Mouse (Mus musculus) forebrain, postnatal 0 days (tissue): ENCODE measurements around the gene Prdx6. TPM values are rescaled to one million over a fixed set of nuclear protein-coding genes. Genes with fewer than 3 reads are reported as not detected.

Experiments used
- ATAC-seq: fragments of 200-750 bp; cut with Nextera tagmentation; 2 replicates; pipeline ENCODE4 v1.8.0; 2017; ENCODE audit warnings: mild to moderate bottlenecking, moderate library complexity
- DNase-seq: peaks from one replicate; pipeline ENCODE4 v3.0.0-alpha.2; 2015
- H3K27ac ChIP-seq: fragments of 300-500 bp; sonication (generic); 2 replicates; pipeline ENCODE4 v1.5.1; 2014; ENCODE audit warnings: low read depth, mild to moderate bottlenecking, antibody characterized with exemption, low read length, moderate library complexity, mixed read lengths
- H3K27me3 ChIP-seq: fragments of 300-500 bp; sonication (generic); 2 replicates; pipeline ENCODE4 v1.6.1; 2014; ENCODE audit warnings: mild to moderate bottlenecking, low read length, mixed read lengths; ENCODE audit not compliant: insufficient read depth
- H3K36me3 ChIP-seq: fragments of 300-500 bp; sonication (generic); 2 replicates; pipeline ENCODE4 v1.6.1; 2014; ENCODE audit warnings: mild to moderate bottlenecking, moderate library complexity; ENCODE audit not compliant: insufficient read depth
- H3K4me1 ChIP-seq: fragments of 300-500 bp; sonication (generic); 2 replicates; pipeline ENCODE4 v1.6.1; 2014; ENCODE audit warnings: antibody characterized with exemption; ENCODE audit not compliant: insufficient read depth
- H3K4me2 ChIP-seq: fragments of 300-500 bp; sonication (generic); 2 replicates; pipeline ENCODE4 v1.6.1; 2014; ENCODE audit warnings: low read depth, mild to moderate bottlenecking, moderate library complexity
- H3K4me3 ChIP-seq: fragments of 300-500 bp; sonication (generic); 2 replicates; pipeline ENCODE4 v1.5.1; 2014; ENCODE audit warnings: low read depth, low read length, mixed read lengths
- H3K9ac ChIP-seq: fragments of 300-500 bp; sonication (generic); 2 replicates; pipeline ENCODE4 v1.6.1; 2014; ENCODE audit warnings: mild to moderate bottlenecking
- H3K9me3 ChIP-seq: fragments of 300-500 bp; sonication (generic); 2 replicates; pipeline ENCODE4 v1.6.1; 2016; ENCODE audit warnings: low read length
- CTCF ChIP-seq: sonication (generic); IDR thresholded peaks from 2 replicates; pipeline ENCODE4 v1.5.1; 2016; ENCODE audit warnings: antibody characterized with exemption, control low read depth, low read depth
- WGBS: fragments of 180-500 bp; shearing (Covaris S2); extraction: QIAGEN DNeasy Blood & Tissue Kit; methylation state at CpG from one replicate; pipeline ENCODE4 v1.1.7; 2014; 5-methylcytosine and 5-hydroxymethylcytosine counted together
- polyA plus RNA-seq: library from polyadenylated mRNA; unstranded; fragments of >200 nt; fragmentation: Nextera tagmentation; extraction: Ambion mirVana; gene quantifications from 2 replicates; pipeline ENCODE4 v1.2.1, GENCODE M21; 2015
- total RNA-seq: library from RNA; depleted of rRNA; stranded (reverse); fragments of >200 nt; gene quantifications from 2 replicates; pipeline ENCODE4 v1.2.3, GENCODE M21; 2014

Gene Prdx6
- total and polyA plus RNA-seq, 2 experiments from 2014 or later, result 126 to 234 TPM

GRCm38 (mm10) chr1:161271461-161271810 is 20.4 kb upstream of the Prdx6 start:
- Histone ChIP-seq H3K27me3 (no peaks in the 10 kb centered on the region), H3K36me3 (no peaks in the 10 kb centered on the region), H3K9ac (no peak overlapping the region), H3K4me2 (no peak overlapping the region), H3K4me1 (no peaks in the 10 kb centered on the region), H3K9me3 (no peaks in the 10 kb centered on the region), H3K27ac (no peak overlapping the region), H3K4me3 (no peak overlapping the region)
- no peak for ATAC-seq
- DNase-seq, result no peak
- TF ChIP-seq CTCF, result no peak
- 53% methylated on average over 2 of the region's 2 CpGs for WGBS

- no peak for DNase-seq
- no peaks in the 10 kb centered on the region for H3K36me3 ChIP-seq
- H3K4me3 ChIP-seq, result no peak overlapping the region
- H3K9ac ChIP-seq, result no peak overlapping the region
- WGBS, result 83% methylated on average over 4 of the region's 4 CpGs
- no peaks in the 10 kb centered on the region for H3K4me1 ChIP-seq
- ATAC-seq, result no peak
- no peak for TF ChIP-seq CTCF
- H3K27ac ChIP-seq, result no peak overlapping the region
- H3K27me3 ChIP-seq, result no peaks in the 10 kb centered on the region
- no peaks in the 10 kb centered on the region for H3K9me3 ChIP-seq
- H3K4me2 ChIP-seq, result no peak overlapping the region
Measured at GRCm38 (mm10) chr1:161270776-161271460, 19.9 kb upstream of the Prdx6 start.

- Histone ChIP-seq H3K9ac (no peak overlapping the region), H3K36me3 (no peaks in the 10 kb centered on the region), H3K27me3 (no peaks in the 10 kb centered on the region), H3K9me3 (no peaks in the 10 kb centered on the region), H3K4me3 (no peak overlapping the region), H3K27ac (no peak overlapping the region), H3K4me1 (no peaks in the 10 kb centered on the region), H3K4me2 (no peak overlapping the region)
- ATAC-seq (peak; percentile 71; the same call in 1 of the 2 replicates), DNase-seq (no peak)
- 54% methylated on average over 4 of the region's 4 CpGs for WGBS
- no peak for TF ChIP-seq CTCF
Measured at GRCm38 (mm10) chr1:161269346-161269745, 18.3 kb upstream of the Prdx6 start.

- TF ChIP-seq CTCF, result no peak
- H3K4me1 ChIP-seq, result no peaks in the 10 kb centered on the region
- H3K9ac ChIP-seq, result no peak overlapping the region
- no peak overlapping the region for H3K4me3 ChIP-seq
- ATAC-seq, result no peak
- no peaks in the 10 kb centered on the region for H3K27me3 ChIP-seq
- 42% methylated on average over 5 of the region's 5 CpGs for WGBS
- H3K4me2 ChIP-seq, result no peak overlapping the region
- H3K9me3 ChIP-seq, result no peaks in the 10 kb centered on the region
- DNase-seq, result no peak
- H3K36me3 ChIP-seq, result no peaks in the 10 kb centered on the region
- H3K27ac ChIP-seq, result no peak overlapping the region
Measured at GRCm38 (mm10) chr1:161268884-161269283, 17.9 kb upstream of the Prdx6 start.

GRCm38 (mm10) chr1:161268116-161268515 is 17.1 kb upstream of the Prdx6 start:
- no peak for ATAC-seq
- H3K27ac ChIP-seq, result no peak overlapping the region
- H3K9me3 ChIP-seq, result no peaks in the 10 kb centered on the region
- no peak for DNase-seq
- no peaks in the 10 kb centered on the region for H3K36me3 ChIP-seq
- no peaks in the 10 kb centered on the region for H3K4me1 ChIP-seq
- H3K4me3 ChIP-seq, result no peak overlapping the region
- no peaks in the 10 kb centered on the region for H3K27me3 ChIP-seq
- TF ChIP-seq CTCF, result no peak
- no peak overlapping the region for H3K9ac ChIP-seq
- 53% methylated on average over 7 of the region's 7 CpGs for WGBS
- no peak overlapping the region for H3K4me2 ChIP-seq

GRCm38 (mm10) chr1:161264961-161265360 is 13.9 kb upstream of the Prdx6 start:
- DNase-seq, result no peak
- WGBS, result 88% methylated on average over 5 of the region's 5 CpGs
- no peaks in the 10 kb centered on the region for H3K27me3 ChIP-seq
- no peaks in the 10 kb centered on the region for H3K9me3 ChIP-seq
- H3K27ac ChIP-seq, result no peak overlapping the region
- no peak overlapping the region for H3K9ac ChIP-seq
- H3K4me2 ChIP-seq, result no peak overlapping the region
- no peak overlapping the region for H3K4me3 ChIP-seq
- H3K36me3 ChIP-seq, result no peaks in the 10 kb centered on the region
- TF ChIP-seq CTCF, result no peak
- no peak for ATAC-seq
- H3K4me1 ChIP-seq, result no peaks in the 10 kb centered on the region

GRCm38 (mm10) chr1:161263584-161263983 is 12.6 kb upstream of the Prdx6 start:
- WGBS, result 86% methylated on average over 8 of the region's 8 CpGs
- no peak overlapping the region for H3K9ac ChIP-seq
- no peak overlapping the region for H3K27ac ChIP-seq

More at GRCm38 (mm10) chr1:161263584-161263983, 12.6 kb upstream of the Prdx6 start:
- no peaks in the 10 kb centered on the region for H3K9me3 ChIP-seq
- H3K4me3 ChIP-seq, result no peak overlapping the region
- TF ChIP-seq CTCF, result no peak
- H3K36me3 ChIP-seq, result no peaks in the 10 kb centered on the region
- no peaks in the 10 kb centered on the region for H3K4me1 ChIP-seq
- ATAC-seq (no peak), DNase-seq (no peak)
- H3K4me2 ChIP-seq, result no peak overlapping the region
- H3K27me3 ChIP-seq, result no peaks in the 10 kb centered on the region
